Mouse (Mus musculus) myocyte (in vitro differentiated cells): ENCODE measurements around the gene Rgs13. TPM values are rescaled to one million over a fixed set of nuclear protein-coding genes. Genes with fewer than 3 reads are reported as not detected.

Experiments used
- H3K27me3 ChIP-seq: one replicate; pipeline ENCODE4 v1.6.1; 2011; ENCODE audit not compliant: control insufficient read depth, insufficient read depth, insufficient read length
- H3K36me3 ChIP-seq: one replicate; pipeline ENCODE4 v1.6.1; 2011; ENCODE audit not compliant: control insufficient read depth, insufficient read depth
- H3K4me2 ChIP-seq: one replicate; pipeline ENCODE4 v1.6.1; 2011; ENCODE audit warnings: low read depth, control low read depth
- H3K4me3 ChIP-seq: one replicate; pipeline ENCODE4 v1.5.1; 2011; ENCODE audit warnings: mild to moderate bottlenecking, control low read depth, moderate library complexity
- H3K79me2 ChIP-seq: one replicate; pipeline ENCODE4 v1.6.1; 2011; ENCODE audit not compliant: control insufficient read depth, insufficient read depth
- H3ac ChIP-seq: one replicate; pipeline ENCODE4 v1.6.1; 2011; ENCODE audit not compliant: control insufficient read depth, insufficient read length
- CEBPB ChIP-seq: IDR thresholded peaks from 2 replicates; pipeline ENCODE4 v1.6.1; 2011; ENCODE audit warnings: mild to moderate bottlenecking, moderate library complexity; ENCODE audit not compliant: poor library complexity, insufficient read depth, severe bottlenecking
- E2F4 ChIP-seq: IDR thresholded peaks from one replicate; pipeline ENCODE4 v1.6.1; 2011; ENCODE audit warnings: mild to moderate bottlenecking, control low read depth, moderate library complexity; ENCODE audit not compliant: insufficient read depth
- MAX ChIP-seq: IDR thresholded peaks from one replicate; pipeline ENCODE4 v1.6.1; 2011; ENCODE audit warnings: low read depth, mild to moderate bottlenecking, control low read depth
- MYOD1 ChIP-seq, 3 experiments: IDR thresholded peaks; one replicate each; pipeline ENCODE4 v1.6.1; 2011; ENCODE audit warnings: control low read depth in 2 of 3, low read depth in 2 of 3, mild to moderate bottlenecking in 2 of 3, moderate library complexity in 1 of 3; ENCODE audit not compliant: insufficient read length in 2 of 3, control insufficient read depth in 1 of 3
- MYOG ChIP-seq, 3 experiments: IDR thresholded peaks; one replicate each; pipeline ENCODE4 v1.6.1; 2011; ENCODE audit warnings: control low read depth in 2 of 3, low read depth in 2 of 3, mild to moderate bottlenecking in 2 of 3; ENCODE audit not compliant: insufficient read length in 2 of 3, control insufficient read depth in 1 of 3, insufficient read depth in 1 of 3
- POLR2A ChIP-seq: IDR thresholded peaks from one replicate; pipeline ENCODE4 v1.6.1; 2011; ENCODE audit warnings: low read depth, mild to moderate bottlenecking, control low read depth, moderate library complexity; ENCODE audit not compliant: insufficient read length
- POLR2AphosphoS2 ChIP-seq: IDR thresholded peaks from one replicate; pipeline ENCODE4 v1.6.1; 2011; ENCODE audit warnings: low read depth, control low read depth; ENCODE audit not compliant: insufficient read length
- REST ChIP-seq: IDR thresholded peaks from one replicate; pipeline ENCODE4 v1.6.1; 2011; ENCODE audit warnings: mild to moderate bottlenecking, control low read depth, moderate library complexity; ENCODE audit not compliant: insufficient read depth, insufficient read length
- SRF ChIP-seq: IDR thresholded peaks from one replicate; pipeline ENCODE4 v1.6.1; 2011; ENCODE audit warnings: low read depth; ENCODE audit not compliant: control insufficient read depth, insufficient read length
- TCF12 ChIP-seq: IDR thresholded peaks from one replicate; pipeline ENCODE4 v1.6.1; 2011; ENCODE audit warnings: mild to moderate bottlenecking, control low read depth; ENCODE audit not compliant: poor library complexity, insufficient read depth, severe bottlenecking
- TCF3 ChIP-seq: IDR thresholded peaks from one replicate; pipeline ENCODE4 v1.6.1; 2011; ENCODE audit warnings: low read depth, control low read depth; ENCODE audit not compliant: insufficient read length
- USF1 ChIP-seq: IDR thresholded peaks from one replicate; pipeline ENCODE4 v1.6.1; 2011; ENCODE audit warnings: low read depth, mild to moderate bottlenecking, control low read depth, moderate library complexity
- polyA plus RNA-seq: library from polyadenylated mRNA; unstranded; fragments of >200 nt; fragmentation: generic; extraction: Trizol; gene quantifications from one replicate; pipeline ENCODE4 v1.2.1, GENCODE M21; 2012; ENCODE audit warnings: missing spikeins

The Rgs13 gene
- polyA plus RNA-seq, 1 experiment: not detected

DNA sequence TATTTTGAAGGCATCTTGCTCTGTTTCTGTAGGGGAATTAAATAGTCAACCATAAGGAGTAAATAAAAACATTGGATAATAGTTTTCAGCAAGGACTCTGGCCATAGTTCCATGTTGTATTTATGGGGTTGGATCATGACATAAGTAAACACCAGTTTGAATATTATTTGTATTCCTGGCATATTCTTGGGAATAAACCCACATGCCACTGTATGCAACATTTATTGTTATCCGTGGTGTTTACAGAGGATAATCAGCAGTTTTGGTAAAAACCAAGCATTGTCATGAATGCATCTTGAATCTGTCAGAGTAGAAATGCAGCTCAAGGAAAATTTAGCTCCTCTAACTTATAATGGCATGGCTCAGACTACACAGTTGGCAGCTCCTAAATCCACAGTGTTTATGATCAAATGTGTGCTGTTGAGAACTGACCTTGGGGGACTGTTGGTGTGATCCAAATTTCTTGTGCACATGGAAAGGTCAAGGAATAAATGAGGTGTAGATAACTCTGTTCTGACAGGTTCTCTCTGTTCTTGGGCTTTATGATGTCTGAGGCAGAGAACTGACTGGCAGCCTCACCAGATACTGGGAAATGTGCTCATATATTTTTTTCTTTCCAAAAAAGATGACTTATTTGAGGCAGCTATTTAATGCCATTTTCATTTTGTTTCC lies 78.4 kb downstream of the Rgs13 start:
- no peak overlapping the region for H3K4me2 ChIP-seq
- no peaks in the 10 kb centered on the region for H3K36me3 ChIP-seq
- no peak overlapping the region for H3ac ChIP-seq
- no peak for TF ChIP-seq TCF12
- no peak for TF ChIP-seq USF1
- TF ChIP-seq TCF3: no peak
- no peak for TF ChIP-seq MAX
- TF ChIP-seq E2F4: no peak
- TF ChIP-seq CEBPB: no peak
- no peak for TF ChIP-seq REST
- H3K79me2 ChIP-seq: no peaks in the 10 kb centered on the region
- H3K4me3 ChIP-seq: no peak overlapping the region
- no peaks in the 10 kb centered on the region for H3K27me3 ChIP-seq

DNA sequence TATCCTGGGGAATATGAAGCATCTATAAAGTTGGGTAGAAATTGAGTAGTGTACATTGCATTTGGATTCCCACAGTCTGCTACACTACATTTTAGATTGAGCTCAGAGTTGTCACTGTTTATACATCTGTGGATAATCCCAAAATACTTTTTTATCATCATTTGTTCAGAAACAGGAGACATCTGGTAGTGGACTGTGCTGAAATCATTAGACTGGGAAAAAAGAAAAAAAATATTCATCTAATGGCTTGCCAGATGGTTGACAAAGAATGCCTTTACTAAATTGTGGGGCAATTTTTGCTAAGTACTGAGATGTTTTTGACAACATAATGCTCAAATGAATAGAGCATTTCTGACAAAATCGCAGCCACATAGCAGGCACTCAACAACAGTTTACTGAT lies 86.8 kb downstream of the Rgs13 start:
- TF ChIP-seq SRF (no peak), MYOD1 (IDR thresholded peaks at IDR 0.05; ENCODE audit: control insufficient read depth in 1 of 3, insufficient read length in 2 of 3, low read depth in 2 of 3) (no peak), TCF3 (no peak), MYOG (IDR thresholded peaks at IDR 0.05; ENCODE audit: control insufficient read depth in 1 of 3, insufficient read depth in 1 of 3, insufficient read length in 2 of 3, low read depth in 2 of 3) (no peak), CEBPB (no peak), POLR2AphosphoS2 (no peak), MAX (no peak), USF1 (no peak), POLR2A (no peak), REST (no peak), TCF12 (no peak), E2F4 (no peak)

More for the DNA sequence above, 86.8 kb downstream of the Rgs13 start:
- no peaks in the 10 kb centered on the region for H3K36me3 ChIP-seq
- H3K27me3 ChIP-seq: no peaks in the 10 kb centered on the region
- no peaks in the 10 kb centered on the region for H3K79me2 ChIP-seq
- no peak overlapping the region for H3K4me3 ChIP-seq
- H3K4me2 ChIP-seq: no peak overlapping the region
- no peak overlapping the region for H3ac ChIP-seq

Other genes starting within 250 kb of the Rgs13 start
- gene Rgs2, start 173.2 kb downstream of the Rgs13 start, polyA plus RNA-seq: 3.6 TPM
- gene Rgs1, start 71.9 kb upstream of the Rgs13 start, polyA plus RNA-seq: not detected